12 mouse cellular contexts compared by ENCODE assay signal in genomic region chr12:85182345-85182643, GRCm38 (mm10). TPM values are rescaled to one million over a fixed set of nuclear protein-coding genes. Genes with fewer than 3 reads are reported as not detected.
DNase-seq lines count a peak whose midpoint lies in the region; ATAC-seq lines count a peak whose summit lies in the region.
"Had no signal": no experiment of that assay in that cellular context is flagged by ENCODE, and none has a peak within 500 bp of the region (broad histone marks: within the 10 kb centered on the region; RNA-seq: fewer than 3 reads in every experiment).

No protein-coding gene starts in this region.

- H3K9me3 ChIP-seq in kidney, embryonic 14.5 days (ENCODE audit: control insufficient read depth, low read length) = no peaks in the 10 kb centered on the region
- no peaks in the 10 kb centered on the region for H3K9me3 ChIP-seq in hindbrain, embryonic 15.5 days
- H3K9me3 ChIP-seq in neural tube, embryonic 11.5 days (ENCODE audit: control insufficient read depth, low read length) = no peaks in the 10 kb centered on the region
- H3K9me3 ChIP-seq in liver, embryonic 11.5 days (ENCODE audit: control insufficient read depth, low read length) = no peaks in the 10 kb centered on the region

- H3K4me1 ChIP-seq in kidney, embryonic 14.5 days (ENCODE audit: control insufficient read depth, insufficient read depth, low read length) = peaks cover 21% of the 10 kb centered on the region
- peaks cover 17% of the 10 kb centered on the region for H3K4me1 ChIP-seq in hindbrain, embryonic 15.5 days (replicated peaks)
- peaks cover 4% of the 10 kb centered on the region; the same call in 1 of the 2 replicates for H3K4me1 ChIP-seq in neural tube, embryonic 11.5 days (ENCODE audit: control insufficient read depth, insufficient read depth, low read length)
- peaks cover 4% of the 10 kb centered on the region for H3K4me1 ChIP-seq in liver, embryonic 11.5 days (replicated peaks; ENCODE audit: control insufficient read depth, insufficient read depth, low read length)

- no peak overlapping the region for H3K27ac ChIP-seq in kidney, embryonic 14.5 days (ENCODE audit: low read depth, low read length)
- H3K27ac ChIP-seq in hindbrain, embryonic 15.5 days (replicated peaks) = no peak overlapping the region
- H3K27ac ChIP-seq in neural tube, embryonic 11.5 days (ENCODE audit: low read depth, low read length) = peak overlapping the region; percentile 17; the same call in 1 of the 2 replicates
- no peak overlapping the region for H3K27ac ChIP-seq in liver, embryonic 11.5 days (ENCODE audit: low read depth, low read length)

- no peaks in the 10 kb centered on the region for H3K36me3 ChIP-seq in kidney, embryonic 14.5 days (ENCODE audit: control insufficient read depth, insufficient read depth, low read length)
- H3K36me3 ChIP-seq in hindbrain, embryonic 15.5 days = no peaks in the 10 kb centered on the region
- H3K36me3 ChIP-seq in neural tube, embryonic 11.5 days (ENCODE audit: control insufficient read depth, insufficient read depth, low read length) = no peaks in the 10 kb centered on the region
- H3K36me3 ChIP-seq in liver, embryonic 11.5 days (ENCODE audit: control insufficient read depth, insufficient read depth, low read length) = no peaks in the 10 kb centered on the region

- DNase-seq in cerebellum, postnatal 10 days = peak; percentile 59 to 62
- no peak for DNase-seq in cerebellum, adult 9-10 months
- no peak for DNase-seq in kidney, adult 11 months
- peak; percentile 66 for DNase-seq in neural tube, embryonic 11.5 days (ENCODE audit: low spot score)
- no peak for DNase-seq in liver, embryonic 11.5 days (ENCODE audit: low spot score)
- DNase-seq: adrenal gland, postnatal 10 days; cerebellum, adult 11-12 months; layer of hippocampus, postnatal 36 days had no signal

- H3K9ac ChIP-seq in kidney, embryonic 14.5 days (ENCODE audit: low read depth, low read length) = no peak overlapping the region
- no peak overlapping the region for H3K9ac ChIP-seq in hindbrain, embryonic 15.5 days
- H3K9ac ChIP-seq in neural tube, embryonic 11.5 days (ENCODE audit: low read length) = 0 out of 2 replicates have a peak overlapping the region, but pooled peaks have one; percentile 15
- H3K9ac ChIP-seq in liver, embryonic 11.5 days (ENCODE audit: low read depth, low read length) = no peak overlapping the region
- H3K9ac ChIP-seq: lung, embryonic 14.5 days had no signal

- no peak overlapping the region for H3K4me3 ChIP-seq in kidney, embryonic 14.5 days (ENCODE audit: low read length)
- no peak overlapping the region for H3K4me3 ChIP-seq in hindbrain, embryonic 15.5 days
- no peak overlapping the region for H3K4me3 ChIP-seq in neural tube, embryonic 11.5 days (ENCODE audit: low read depth, low read length)
- H3K4me3 ChIP-seq in liver, embryonic 11.5 days (ENCODE audit: low read depth, low read length) = no peak overlapping the region

- peak; percentile 46; the same call in 1 of the 2 replicates for ATAC-seq in kidney, embryonic 14.5 days (ENCODE audit: low FRiP score, low TSS enrichment)
- ATAC-seq in hindbrain, embryonic 15.5 days (ENCODE audit: low FRiP score, low read depth) = 0 out of 2 replicates have a peak, but pooled peaks have one; percentile 42
- peak; percentile 77 for ATAC-seq in neural tube, embryonic 11.5 days (ENCODE audit: insufficient read depth, low FRiP score, low TSS enrichment)
- ATAC-seq in liver, embryonic 11.5 days (replicated peaks; ENCODE audit: low FRiP score) = no peak
- no peak for ATAC-seq in erythroid progenitor cell, adult 5-6 weeks (replicated peaks; ENCODE audit: low FRiP score, poor library complexity, severe bottlenecking)

- WGBS in kidney, embryonic 14.5 days = 5% methylated on average over 8 of the region's 8 CpGs
- WGBS in hindbrain, embryonic 15.5 days = 1% methylated on average over 8 of the region's 8 CpGs
- WGBS in neural tube, embryonic 11.5 days = 5% methylated on average over 8 of the region's 8 CpGs
- 24% methylated on average over 8 of the region's 8 CpGs for WGBS in liver, embryonic 11.5 days

- no peak overlapping the region for H3K4me2 ChIP-seq in kidney, embryonic 14.5 days (replicated peaks; ENCODE audit: low read depth, low read length)
- H3K4me2 ChIP-seq in hindbrain, embryonic 15.5 days = peak overlapping the region; percentile 16; the same call in 1 of the 2 replicates
- 0 out of 2 replicates have a peak overlapping the region, but pooled peaks have one; percentile 17 for H3K4me2 ChIP-seq in neural tube, embryonic 11.5 days (ENCODE audit: low read depth)
- no peak overlapping the region for H3K4me2 ChIP-seq in liver, embryonic 11.5 days
- H3K4me2 ChIP-seq: lung, embryonic 14.5 days had no signal

- H3K27me3 ChIP-seq in kidney, embryonic 14.5 days (ENCODE audit: control insufficient read depth, insufficient read depth, low read length) = no peaks in the 10 kb centered on the region
- peaks cover 11% of the 10 kb centered on the region; the same call in 1 of the 2 replicates for H3K27me3 ChIP-seq in hindbrain, embryonic 15.5 days
- peaks cover 6% of the 10 kb centered on the region; the same call in 1 of the 2 replicates for H3K27me3 ChIP-seq in neural tube, embryonic 11.5 days (ENCODE audit: control insufficient read depth, insufficient read depth, low read length)
- H3K27me3 ChIP-seq in liver, embryonic 11.5 days (replicated peaks; ENCODE audit: control insufficient read depth, insufficient read depth, low read length) = peaks cover 32% of the 10 kb centered on the region

RNA-seq across cellular contexts. Expression of gene Pgf, which starts 4.7 kb away (rescaled TPM):
- 16.3 and 21.9 TPM in 2 replicates for polyA plus RNA-seq in kidney, embryonic 14.5 days (2014; fragmentation: Nextera tagmentation; extraction: Ambion mirVana)
- 8.7 and 8.9 TPM in 2 replicates for polyA plus RNA-seq in hindbrain, embryonic 15.5 days (2015; fragmentation: Nextera tagmentation; extraction: Ambion mirVana)
- polyA plus RNA-seq in neural tube, embryonic 11.5 days (2014; fragmentation: Nextera tagmentation; extraction: Ambion mirVana) = 7.1 and 9.0 TPM in 2 replicates
- polyA plus RNA-seq in liver, embryonic 11.5 days (2014; fragmentation: Nextera tagmentation; extraction: Ambion mirVana) = 4.0 and 5.7 TPM in 2 replicates
- total RNA-seq in erythroid progenitor cell, adult 5-6 weeks (2015; ENCODE audit: low replicate concordance) = not detected in 2 replicates
- 0.39 TPM in 1 of 2 replicates, not detected in the other for total RNA-seq in erythroid progenitor cell, adult 5-6 weeks (2017; ENCODE audit: low replicate concordance)

RNA-seq across cellular contexts. Expression of gene Rps6kl1, which starts 31.2 kb away (rescaled TPM):
- polyA plus RNA-seq in kidney, embryonic 14.5 days (2014; fragmentation: Nextera tagmentation; extraction: Ambion mirVana) = 0.61 and 1.0 TPM in 2 replicates
- 32.9 and 35.7 TPM in 2 replicates for polyA plus RNA-seq in hindbrain, embryonic 15.5 days (2015; fragmentation: Nextera tagmentation; extraction: Ambion mirVana)
- polyA plus RNA-seq in neural tube, embryonic 11.5 days (2014; fragmentation: Nextera tagmentation; extraction: Ambion mirVana) = 5.3 and 6.7 TPM in 2 replicates
- polyA plus RNA-seq in liver, embryonic 11.5 days (2014; fragmentation: Nextera tagmentation; extraction: Ambion mirVana) = 0.99 and 1.1 TPM in 2 replicates
- not detected in 2 replicates for total RNA-seq in erythroid progenitor cell, adult 5-6 weeks (2015; ENCODE audit: low replicate concordance)
- not detected in 2 replicates for total RNA-seq in erythroid progenitor cell, adult 5-6 weeks (2017; ENCODE audit: low replicate concordance)

RNA-seq across cellular contexts. Expression of gene Eif2b2, which starts 37.0 kb away (rescaled TPM):
- polyA plus RNA-seq in kidney, embryonic 14.5 days (2014; fragmentation: Nextera tagmentation; extraction: Ambion mirVana) = 95.7 and 105 TPM in 2 replicates
- polyA plus RNA-seq in hindbrain, embryonic 15.5 days (2015; fragmentation: Nextera tagmentation; extraction: Ambion mirVana) = 75.1 and 79.6 TPM in 2 replicates
- polyA plus RNA-seq in neural tube, embryonic 11.5 days (2014; fragmentation: Nextera tagmentation; extraction: Ambion mirVana) = 104 and 111 TPM in 2 replicates
- polyA plus RNA-seq in liver, embryonic 11.5 days (2014; fragmentation: Nextera tagmentation; extraction: Ambion mirVana) = 75.6 and 86.5 TPM in 2 replicates
- total RNA-seq in erythroid progenitor cell, adult 5-6 weeks (2015; ENCODE audit: low replicate concordance) = 10.9 and 12.3 TPM in 2 replicates
- total RNA-seq in erythroid progenitor cell, adult 5-6 weeks (2017; ENCODE audit: low replicate concordance) = 30.0 and 48.4 TPM in 2 replicates

Comparison
In these comparisons a context has a peak if more than half of its experiments do, and no peak if none do; other contexts are left out.
1. DNase-seq: peak in cerebellum, postnatal 10 days (2 of 2) and neural tube, embryonic 11.5 days (single experiment); none in cerebellum, adult 9-10 months (single experiment), kidney, adult 11 months (single experiment) and liver, embryonic 11.5 days (single experiment).
2. ATAC-seq: peak in kidney, embryonic 14.5 days (single experiment), hindbrain, embryonic 15.5 days (single experiment) and neural tube, embryonic 11.5 days (single experiment); none in liver, embryonic 11.5 days (single experiment) and erythroid progenitor cell, adult 5-6 weeks (single experiment).
3. H3K4me2 ChIP-seq: peak in hindbrain, embryonic 15.5 days (single experiment) and neural tube, embryonic 11.5 days (single experiment); none in kidney, embryonic 14.5 days (single experiment) and liver, embryonic 11.5 days (single experiment).